16 mouse cellular contexts compared by ENCODE assay signal in the genomic region with DNA sequence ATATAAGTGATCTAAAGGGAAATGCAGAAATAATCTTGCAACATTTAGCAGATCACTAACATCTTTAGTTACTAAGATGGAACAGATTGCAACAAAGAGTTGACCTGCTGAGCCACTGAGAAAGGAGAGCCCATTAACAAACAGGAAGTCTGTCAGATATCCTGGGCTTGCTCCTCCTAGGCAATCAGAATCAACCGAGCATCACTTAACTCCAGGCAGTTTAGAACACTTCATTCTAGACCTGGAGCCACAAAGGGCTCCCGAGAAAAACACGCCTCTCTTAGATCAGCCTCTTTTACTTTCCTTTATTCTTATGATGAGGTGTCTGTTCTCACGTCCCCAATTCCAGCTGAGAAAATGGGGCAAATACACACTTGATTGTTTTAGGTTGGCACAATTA. TPM values are rescaled to one million over a fixed set of nuclear protein-coding genes. Genes with fewer than 3 reads are reported as not detected.
DNase-seq lines count a peak whose midpoint lies in the region; ATAC-seq and TF ChIP-seq lines count a peak whose summit lies in the region.
"Had no signal": no experiment of that assay in that cellular context is flagged by ENCODE, and none has a peak within 500 bp of the region (broad histone marks: within the 10 kb centered on the region; RNA-seq: fewer than 3 reads in every experiment).

No protein-coding gene starts in this region.

- no peaks in the 10 kb centered on the region for H3K36me3 ChIP-seq in lung, embryonic 14.5 days (ENCODE audit: insufficient read depth)
- H3K36me3 ChIP-seq in neural tube, embryonic 15.5 days = no peaks in the 10 kb centered on the region
- H3K36me3 ChIP-seq: embryonic facial prominence, embryonic 12.5 days; heart, embryonic 10.5 days; neural tube, embryonic 12.5 days had no signal

- H3K27ac ChIP-seq in lung, embryonic 14.5 days (ENCODE audit: low read depth) = no peak overlapping the region
- H3K27ac ChIP-seq in neural tube, embryonic 15.5 days (replicated peaks) = peak overlapping the region; percentile 58; the same call in 1 of the 2 replicates
- H3K27ac ChIP-seq: layer of hippocampus, adult 2 months; neural tube, embryonic 12.5 days had no signal

- H3K4me1 ChIP-seq in lung, embryonic 14.5 days (ENCODE audit: insufficient read depth) = 0 out of 2 replicates have a peak, but pooled peaks cover 10% of the 10 kb centered on the region
- H3K4me1 ChIP-seq in neural tube, embryonic 15.5 days = peaks cover 29% of the 10 kb centered on the region

- WGBS in lung, embryonic 14.5 days = 40% methylated on average over 4 of the region's 4 CpGs
- 22% methylated on average over 4 of the region's 4 CpGs for WGBS in neural tube, embryonic 15.5 days

- H3K9ac ChIP-seq in lung, embryonic 14.5 days = no peak overlapping the region
- H3K9ac ChIP-seq in neural tube, embryonic 15.5 days (replicated peaks) = no peak overlapping the region
- H3K9ac ChIP-seq: embryonic facial prominence, embryonic 12.5 days; neural tube, embryonic 12.5 days had no signal

- H3K27me3 ChIP-seq in lung, embryonic 14.5 days (ENCODE audit: insufficient read depth, low read length) = no peaks in the 10 kb centered on the region
- no peaks in the 10 kb centered on the region for H3K27me3 ChIP-seq in neural tube, embryonic 15.5 days (replicated peaks)
- H3K27me3 ChIP-seq: embryonic facial prominence, embryonic 12.5 days; neural tube, embryonic 12.5 days had no signal

- DNase-seq in CD4-positive, CD25-positive, alpha-beta regulatory T cell, adult 2 months (ENCODE audit: low read depth, low spot score) = peak; percentile 7
- peak; percentile 13 for DNase-seq in lung, embryonic 14.5 days
- DNase-seq in lung, postnatal 25 days (ENCODE audit: low spot score) = no peak
- peak; percentile 21 for DNase-seq in induced T-regulatory cell, adult 2 months (ENCODE audit: low read depth)
- DNase-seq in adrenal gland, postnatal 14 days = no peak
- DNase-seq in ovary, postnatal 14 days (ENCODE audit: low spot score) = no peak
- DNase-seq: cerebellum, adult 8-10 months; gastrocnemius, postnatal 10 days; kidney, adult 8-10 months; liver had no signal

- TF ChIP-seq CTCF in lung, embryonic 14.5 days (IDR thresholded peaks at IDR 0.05; ENCODE audit: low read depth) = no peak

- no peak overlapping the region for H3K4me2 ChIP-seq in lung, embryonic 14.5 days
- peak overlapping the region; percentile 23; the same call in 1 of the 2 replicates for H3K4me2 ChIP-seq in neural tube, embryonic 15.5 days

- H3K9me3 ChIP-seq in lung, embryonic 14.5 days (ENCODE audit: low read depth, low read length) = no peaks in the 10 kb centered on the region
- no peaks in the 10 kb centered on the region for H3K9me3 ChIP-seq in neural tube, embryonic 15.5 days (replicated peaks)
- H3K9me3 ChIP-seq: embryonic facial prominence, embryonic 12.5 days; heart, embryonic 10.5 days; neural tube, embryonic 12.5 days had no signal

- ATAC-seq in CD4-positive, CD25-positive, alpha-beta regulatory T cell, adult 4 months = no peak
- ATAC-seq in lung, embryonic 14.5 days (ENCODE audit: insufficient read depth) = no peak
- ATAC-seq in neural tube, embryonic 15.5 days (ENCODE audit: low FRiP score) = no peak

- no peak overlapping the region for H3K4me3 ChIP-seq in lung, embryonic 14.5 days (ENCODE audit: low read depth, low read length)
- H3K4me3 ChIP-seq in neural tube, embryonic 15.5 days (replicated peaks) = no peak overlapping the region
- H3K4me3 ChIP-seq: layer of hippocampus, adult 2 months; neural tube, embryonic 12.5 days had no signal

RNA-seq across cellular contexts. Expression of a gene that starts 1.2 kb away (rescaled TPM):
- polyA plus RNA-seq in CD4-positive, CD25-positive, alpha-beta regulatory T cell, adult 4 months (2017; shearing (Covaris generic)) = 100 to 1,000 TPM; 181 to 212 TPM
- polyA plus RNA-seq in lung, embryonic 14.5 days (2014; fragmentation: Nextera tagmentation; extraction: Ambion mirVana) = 94.5 and 97.2 TPM in 2 replicates
- polyA plus RNA-seq in neural tube, embryonic 15.5 days (2015; fragmentation: Nextera tagmentation; extraction: Ambion mirVana) = 289 and 327 TPM in 2 replicates
- total RNA-seq in adrenal gland, postnatal 14 days (2021) = 57.7 and 59.5 TPM in 2 replicates

RNA-seq across cellular contexts. Expression of a gene that starts 32.9 kb away (rescaled TPM):
- 10 to 100 TPM; 35.8 to 44.4 TPM for polyA plus RNA-seq in CD4-positive, CD25-positive, alpha-beta regulatory T cell, adult 4 months (2017; shearing (Covaris generic))
- 7.1 and 8.1 TPM in 2 replicates for polyA plus RNA-seq in lung, embryonic 14.5 days (2014; fragmentation: Nextera tagmentation; extraction: Ambion mirVana)
- polyA plus RNA-seq in neural tube, embryonic 15.5 days (2015; fragmentation: Nextera tagmentation; extraction: Ambion mirVana) = 5.9 and 8.4 TPM in 2 replicates
- 6.1 and 8.6 TPM in 2 replicates for total RNA-seq in adrenal gland, postnatal 14 days (2021)

Comparison
In these comparisons a context has a peak if more than half of its experiments do, and no peak if none do; other contexts are left out.
1. DNase-seq: peak in CD4-positive, CD25-positive, alpha-beta regulatory T cell, adult 2 months (single experiment), lung, embryonic 14.5 days (single experiment) and induced T-regulatory cell, adult 2 months (single experiment); none in lung, postnatal 25 days (single experiment), adrenal gland, postnatal 14 days (single experiment) and ovary, postnatal 14 days (single experiment).